Mouse (Mus musculus): ENCODE data around the gene Etv1.
"Not testable (repeated sequence)": the region's sequence is repeated elsewhere in the genome, so short reads cannot be mapped to it uniquely, and the experiment has no call there.

Gene Etv1

GRCm38 (mm10) chr12:38818320-38818719 lies 39.1 kb downstream of the Etv1 start:
- no peak for DNase-seq (ENCODE audit: low spot score)

GRCm38 (mm10) chr12:38820642-38821041 lies 41.5 kb downstream of the Etv1 start:
- DNase-seq (ENCODE audit: low spot score), result no peak

GRCm38 (mm10) chr12:38824405-38824804 lies 45.2 kb downstream of the Etv1 start:
- no peak for DNase-seq (ENCODE audit: low spot score)

GRCm38 (mm10) chr12:38832981-38833380 lies 53.8 kb downstream of the Etv1 start:
- no peak for DNase-seq (ENCODE audit: low spot score)

- DNase-seq (ENCODE audit: low spot score), result no peak
These were observed 55.4 kb downstream of the Etv1 start for GRCm38 (mm10) chr12:38834581-38834980.

GRCm38 (mm10) chr12:38834986-38835385 lies 55.8 kb downstream of the Etv1 start:
- DNase-seq (ENCODE audit: low spot score), result not testable (repeated sequence)

GRCm38 (mm10) chr12:38843801-38844295 lies 64.7 kb downstream of the Etv1 start:
- peak; percentile 18 for DNase-seq (ENCODE audit: low spot score)

GRCm38 (mm10) chr12:38847500-38848261 lies 68.5 kb downstream of the Etv1 start:
- no peak for DNase-seq (ENCODE audit: low spot score)

GRCm38 (mm10) chr12:38849994-38850393 lies 70.8 kb downstream of the Etv1 start:
- DNase-seq (ENCODE audit: low spot score), result no peak

GRCm38 (mm10) chr12:38854274-38854673 lies 75.1 kb downstream of the Etv1 start:
- no peak for DNase-seq (ENCODE audit: low spot score)

GRCm38 (mm10) chr12:38854751-38855150 lies 75.6 kb downstream of the Etv1 start:
- DNase-seq (ENCODE audit: low spot score), result no peak

GRCm38 (mm10) chr12:38859675-38860074 lies 80.5 kb downstream of the Etv1 start:
- DNase-seq (ENCODE audit: low spot score), result no peak

- DNase-seq (ENCODE audit: low spot score), result no peak
These were observed 81.3 kb downstream of the Etv1 start for GRCm38 (mm10) chr12:38860168-38861115.

- no peak for DNase-seq (ENCODE audit: low spot score)
These were observed 84.2 kb downstream of the Etv1 start for GRCm38 (mm10) chr12:38863395-38863794.

- no peak for DNase-seq (ENCODE audit: low spot score)
These were observed 85.0 kb downstream of the Etv1 start for GRCm38 (mm10) chr12:38863982-38864828.

- no peak for DNase-seq (ENCODE audit: low spot score)
These were observed 95.4 kb downstream of the Etv1 start for GRCm38 (mm10) chr12:38874470-38874995.

- no peak for DNase-seq (ENCODE audit: low spot score)
These were observed 125.3 kb downstream of the Etv1 start for GRCm38 (mm10) chr12:38904516-38904915.

- no peak for DNase-seq (ENCODE audit: low spot score)
These were observed 127.1 kb downstream of the Etv1 start for GRCm38 (mm10) chr12:38906314-38906713.

- no peak for DNase-seq (ENCODE audit: low spot score)
These were observed 127.6 kb downstream of the Etv1 start for GRCm38 (mm10) chr12:38906812-38907211.

GRCm38 (mm10) chr12:38908947-38909346 lies 129.8 kb downstream of the Etv1 start:
- no peak for DNase-seq (ENCODE audit: low spot score)

All from yolk sac, embryonic 10.5 days (tissue).